ENCODE assay signal across 23 mouse cellular contexts in genomic region chr7:84427221-84427620, GRCm38 (mm10). TPM values are rescaled to one million over a fixed set of nuclear protein-coding genes. Genes with fewer than 3 reads are reported as not detected.
"Had no signal": no experiment of that assay in that cellular context is flagged by ENCODE, and none has a peak within 500 bp of the region (broad histone marks: within the 10 kb centered on the region; RNA-seq: fewer than 3 reads in every experiment).

No protein-coding gene starts in this region.

- H3K9ac ChIP-seq: forebrain, postnatal 0 days; heart, embryonic 13.5 days; heart, embryonic 15.5 days; hindbrain, embryonic 13.5 days; hindbrain, embryonic 15.5 days; limb, embryonic 13.5 days; limb, embryonic 15.5 days; liver, embryonic 12.5 days; liver, embryonic 14.5 days had no signal

- H3K36me3 ChIP-seq: heart, embryonic 13.5 days; heart, embryonic 15.5 days; hindbrain, embryonic 13.5 days; hindbrain, embryonic 15.5 days; limb, embryonic 13.5 days; limb, embryonic 15.5 days; liver, embryonic 12.5 days had no signal

- H3K9me3 ChIP-seq: heart, embryonic 13.5 days; heart, embryonic 15.5 days; hindbrain, embryonic 13.5 days; hindbrain, embryonic 15.5 days; limb, embryonic 13.5 days; limb, embryonic 15.5 days; liver, embryonic 12.5 days had no signal

- H3K4me2 ChIP-seq: heart, embryonic 11.5 days; heart, embryonic 13.5 days; heart, embryonic 15.5 days; hindbrain, embryonic 13.5 days; hindbrain, embryonic 15.5 days; limb, embryonic 13.5 days; limb, embryonic 15.5 days; liver, embryonic 12.5 days had no signal

- H3K4me1 ChIP-seq: heart, embryonic 13.5 days; heart, embryonic 15.5 days; hindbrain, embryonic 13.5 days; liver, embryonic 12.5 days had no signal

- H3K27me3 ChIP-seq: hindbrain, embryonic 13.5 days; hindbrain, embryonic 15.5 days; limb, embryonic 15.5 days; liver, embryonic 12.5 days had no signal

- ATAC-seq: forebrain, postnatal 0 days; hindbrain, postnatal 0 days; intestine, embryonic 16.5 days; liver, embryonic 12.5 days had no signal

- DNase-seq: forebrain, postnatal 0 days; gastrocnemius, postnatal 14 days; gastrocnemius, postnatal 36 days; heart, adult 11 months; heart, adult 2 months; heart, postnatal 14 days; heart, postnatal 36 days; kidney, postnatal 25 days; layer of hippocampus, adult 9-11 months; layer of hippocampus, postnatal 36 days; left cerebral cortex, postnatal 4 days had no signal

- H3K27ac ChIP-seq: heart, adult 2 months; heart, embryonic 13.5 days; heart, embryonic 15.5 days; hindbrain, embryonic 13.5 days; hindbrain, embryonic 15.5 days; hindbrain, postnatal 0 days; limb, embryonic 13.5 days; limb, embryonic 15.5 days; liver, embryonic 12.5 days; liver, embryonic 14.5 days had no signal

- H3K4me3 ChIP-seq: heart, adult 2 months; heart, embryonic 13.5 days; heart, embryonic 15.5 days; hindbrain, embryonic 13.5 days; hindbrain, embryonic 15.5 days; limb, embryonic 13.5 days; limb, embryonic 15.5 days; liver, embryonic 12.5 days had no signal

RNA-seq across cellular contexts. Expression of gene Arnt2, which starts 17.2 kb away (rescaled TPM):
- polyA plus RNA-seq: liver, adult 2 months had no signal
